Mouse (Mus musculus): Measurements from ENCODE around the gene Gm10392. TPM values are rescaled to one million over a fixed set of nuclear protein-coding genes. Genes with fewer than 3 reads are reported as not detected.

Gm10392 gene
- polyA plus RNA-seq (2014; fragmentation: Illumina TruSeq; extraction: RNeasy Lipid Tissue Mini Kit (QIAGEN cat#74804); ENCODE audit: low read depth, low replicate concordance), result not detected

DNA sequence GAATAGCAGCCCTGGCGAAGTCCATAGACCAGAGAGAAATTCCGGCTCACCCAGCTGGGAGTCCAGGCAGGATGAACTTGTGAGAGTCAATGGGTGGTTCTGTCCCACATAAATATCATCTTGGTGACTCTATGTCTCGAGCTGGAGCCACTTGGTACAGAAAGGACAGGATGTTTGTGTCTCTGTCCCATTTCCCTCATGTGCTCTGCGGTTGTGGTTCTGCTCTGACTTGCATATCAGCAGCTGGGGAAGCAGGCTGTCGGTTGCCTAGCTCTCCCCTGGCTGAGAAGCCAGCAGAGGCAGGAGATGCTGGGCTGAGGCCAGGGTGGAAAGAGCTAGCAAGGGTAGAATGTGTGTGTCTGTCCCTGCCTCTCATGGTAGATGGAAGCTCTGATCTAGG lies at the start of gene Gm10392:
Gene Gm10392, minus strand, starts transcription at position 156 of the 400 bp plus-strand sequence.

DNA sequence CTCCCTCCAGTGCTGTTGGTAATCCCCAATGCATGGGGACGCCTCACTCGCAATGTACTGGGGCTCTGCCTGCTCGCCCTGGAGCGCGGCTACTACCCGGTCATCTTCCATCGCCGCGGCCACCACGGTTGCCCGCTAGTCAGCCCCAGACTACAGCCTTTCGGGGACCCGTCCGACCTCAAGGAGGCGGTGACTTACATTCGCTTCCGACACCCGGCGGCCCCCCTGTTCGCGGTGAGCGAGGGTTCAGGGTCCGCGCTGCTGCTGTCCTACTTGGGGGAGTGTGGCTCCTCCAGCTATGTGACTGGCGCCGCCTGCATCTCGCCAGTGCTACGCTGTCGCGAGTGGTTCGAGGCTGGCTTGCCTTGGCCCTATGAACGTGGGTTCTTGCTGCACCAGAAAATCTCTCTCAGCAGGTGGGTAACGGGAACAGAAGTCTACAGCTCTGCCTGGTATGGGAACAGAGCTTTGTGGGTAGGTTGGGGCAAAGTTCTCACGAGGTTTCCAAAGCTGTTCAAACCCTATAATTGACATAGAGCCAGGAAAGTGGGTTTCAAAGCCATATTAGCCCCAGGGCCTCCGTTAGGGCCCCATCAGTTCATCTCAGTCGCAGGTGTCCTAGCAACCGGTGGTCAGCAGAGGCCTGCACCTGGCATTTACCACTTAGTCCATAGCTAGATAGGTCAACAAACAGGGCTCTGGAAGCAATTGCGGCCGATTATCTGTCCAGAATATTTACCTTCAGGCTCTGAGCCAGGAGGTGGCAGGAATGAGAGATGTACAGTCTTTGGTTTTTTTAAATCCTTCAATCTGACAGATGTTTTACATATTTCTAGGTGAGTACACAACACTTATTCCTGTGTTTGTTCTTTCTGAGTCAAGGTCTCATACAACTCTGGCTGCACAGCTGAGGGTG lies 3.1 kb downstream of the Gm10392 start, which contains the start of gene Trp53i13:
Gene Trp53i13, minus strand, starts transcription at position 344 of the 916 bp plus-strand sequence.

DNA sequence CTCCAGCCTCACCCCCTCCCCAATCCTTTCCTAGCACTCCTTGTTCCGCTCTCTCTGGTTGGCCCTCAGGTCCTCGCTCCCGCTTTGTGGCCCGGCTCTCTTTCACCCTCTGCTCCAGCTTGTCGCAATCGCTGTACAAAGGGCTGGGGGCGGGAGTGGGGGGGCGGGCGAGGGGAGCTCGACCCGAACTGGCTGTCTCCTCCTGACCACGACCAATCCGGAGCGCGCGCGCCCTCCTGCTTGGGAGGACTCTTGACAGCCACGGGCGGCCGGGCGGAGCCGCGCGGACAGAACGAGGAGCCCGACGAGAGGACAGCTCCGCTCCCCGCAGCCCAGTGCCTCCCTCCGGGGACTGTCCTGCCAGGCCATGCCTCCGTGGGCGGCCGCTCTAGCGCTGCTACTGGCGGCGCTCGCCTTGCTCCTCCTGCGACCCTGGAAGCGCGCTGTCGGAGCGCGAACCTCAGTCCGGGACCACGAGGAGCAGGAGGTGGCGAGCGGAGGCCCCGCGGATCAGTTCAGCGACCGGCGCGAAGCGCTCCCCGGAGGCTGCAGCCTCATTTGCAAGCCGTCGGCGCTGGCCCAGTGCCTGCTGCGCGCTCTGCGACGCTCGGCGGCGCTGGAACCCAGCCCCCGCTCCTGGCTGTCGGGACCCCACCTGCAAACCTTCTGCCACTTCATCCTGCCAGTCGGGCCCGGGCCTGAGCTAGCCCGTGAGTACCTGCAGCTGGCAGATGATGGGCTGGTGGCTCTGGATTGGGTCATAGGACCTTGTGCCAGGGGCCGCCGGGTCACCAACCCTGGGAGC lies 4.0 kb downstream of the Gm10392 start, which contains the start of gene Abhd15:
Gene Abhd15, plus strand, starts transcription at position 290 of the 805 bp plus-strand sequence.

DNA sequence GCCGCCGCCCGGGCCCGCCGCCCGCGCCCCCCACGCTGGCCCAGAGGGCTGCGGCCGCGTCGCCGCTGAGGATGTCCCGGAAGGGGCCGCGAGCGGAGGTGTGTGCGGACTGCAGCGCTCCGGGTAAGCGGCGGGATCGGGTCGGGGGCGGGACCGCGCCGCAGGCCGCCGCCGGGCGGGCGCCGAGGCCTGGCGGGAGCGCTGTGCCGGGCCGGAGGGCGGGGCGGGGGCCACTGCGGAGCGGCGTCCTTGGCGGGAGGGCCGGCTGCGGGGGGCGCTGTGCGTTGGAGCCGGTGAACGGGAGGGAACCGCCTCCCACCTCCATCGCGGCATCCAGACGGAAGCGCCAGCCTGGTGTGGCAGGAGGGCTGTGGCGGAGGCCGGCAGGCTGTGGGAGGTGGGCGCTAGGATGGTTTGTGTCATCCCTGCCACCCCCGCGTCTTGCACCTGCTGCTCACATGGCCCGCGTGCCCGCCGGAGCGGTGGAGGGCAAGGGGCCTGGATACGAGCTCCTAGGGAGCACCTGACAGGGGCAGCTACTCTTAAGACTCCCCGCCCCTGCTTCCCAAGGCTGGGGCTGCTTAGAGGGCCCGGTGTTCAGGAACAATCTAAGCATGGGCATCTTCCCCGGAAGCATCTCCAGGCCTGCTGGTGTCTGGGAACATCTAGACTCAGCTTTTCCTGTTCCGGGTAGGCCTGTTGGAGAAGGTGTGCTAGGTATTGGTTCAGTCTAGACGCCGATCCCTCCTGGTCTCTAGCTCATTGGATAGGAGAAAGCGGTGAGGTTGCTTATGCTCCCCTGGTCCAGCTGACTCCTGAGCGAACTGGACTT lies 25.3 kb downstream of the Gm10392 start, which contains the start of gene Git1:
Gene Git1, plus strand, starts transcription at position 51 of the 832 bp plus-strand sequence.

GRCm38 (mm10) chr11:77489591-77490235 lies 29.3 kb downstream of the Gm10392 start, which contains the start of gene Ankrd13b:
TSS of gene Ankrd13b (minus strand) at chr11:77489678.

Other genes starting within 250 kb of the Gm10392 start
- gene Coro6, start 56.8 kb downstream of the Gm10392 start, polyA plus RNA-seq (2014; fragmentation: Illumina TruSeq; extraction: RNeasy Lipid Tissue Mini Kit (QIAGEN cat#74804); ENCODE audit: low read depth, low replicate concordance), result 0.15 TPM
- gene Ankrd13b, start 29.5 kb downstream of the Gm10392 start, polyA plus RNA-seq (2014; fragmentation: Illumina TruSeq; extraction: RNeasy Lipid Tissue Mini Kit (QIAGEN cat#74804); ENCODE audit: low read depth, low replicate concordance), result not detected
- gene Git1, start 25.6 kb downstream of the Gm10392 start, polyA plus RNA-seq (2014; fragmentation: Illumina TruSeq; extraction: RNeasy Lipid Tissue Mini Kit (QIAGEN cat#74804); ENCODE audit: low read depth, low replicate concordance), result 9.9 TPM
- gene Abhd15, start 4.1 kb downstream of the Gm10392 start, polyA plus RNA-seq (2014; fragmentation: Illumina TruSeq; extraction: RNeasy Lipid Tissue Mini Kit (QIAGEN cat#74804); ENCODE audit: low read depth, low replicate concordance), result 0.07 TPM
- not detected for gene Trp53i13, start 3.2 kb downstream of the Gm10392 start, polyA plus RNA-seq (2014; fragmentation: Illumina TruSeq; extraction: RNeasy Lipid Tissue Mini Kit (QIAGEN cat#74804); ENCODE audit: low read depth, low replicate concordance)
- 43.1 TPM for gene Taok1, start 88.6 kb upstream of the Gm10392 start, polyA plus RNA-seq (2014; fragmentation: Illumina TruSeq; extraction: RNeasy Lipid Tissue Mini Kit (QIAGEN cat#74804); ENCODE audit: low read depth, low replicate concordance)
- 115 TPM for gene Nufip2, start 167.0 kb upstream of the Gm10392 start, polyA plus RNA-seq (2014; fragmentation: Illumina TruSeq; extraction: RNeasy Lipid Tissue Mini Kit (QIAGEN cat#74804); ENCODE audit: low read depth, low replicate concordance)
- gene Cryba1, start 206.1 kb upstream of the Gm10392 start, polyA plus RNA-seq (2014; fragmentation: Illumina TruSeq; extraction: RNeasy Lipid Tissue Mini Kit (QIAGEN cat#74804); ENCODE audit: low read depth, low replicate concordance), result not detected
- 1.5 TPM for gene Myo18a, start 244.0 kb upstream of the Gm10392 start, polyA plus RNA-seq (2014; fragmentation: Illumina TruSeq; extraction: RNeasy Lipid Tissue Mini Kit (QIAGEN cat#74804); ENCODE audit: low read depth, low replicate concordance)